Mouse (Mus musculus) liver, embryonic 15.5 days (tissue): ENCODE data around the gene 1700013H16Rik. TPM values are rescaled to one million over a fixed set of nuclear protein-coding genes. Genes with fewer than 3 reads are reported as not detected.

ENCODE experiments used
- ATAC-seq: fragments of 200-750 bp; cut with Nextera tagmentation; 2 replicates; pipeline ENCODE4 v1.8.0; 2017; ENCODE audit warnings: moderate number of reproducible peaks, mild to moderate bottlenecking, moderate library complexity; ENCODE audit not compliant: insufficient read depth
- H3K27ac ChIP-seq: fragments of 300-500 bp; sonication (generic); replicated peaks from 2 replicates; pipeline ENCODE4 v1.5.1; 2015; ENCODE audit warnings: mild to moderate bottlenecking, inconsistent platforms
- H3K27me3 ChIP-seq: fragments of 300-500 bp; sonication (generic); 2 replicates; pipeline ENCODE4 v1.6.1; 2015; ENCODE audit warnings: mild to moderate bottlenecking, inconsistent platforms
- H3K36me3 ChIP-seq: fragments of 300-500 bp; sonication (generic); replicated peaks from 2 replicates; pipeline ENCODE4 v1.6.1; 2015; ENCODE audit warnings: moderate library complexity, mild to moderate bottlenecking, inconsistent platforms
- H3K4me1 ChIP-seq: fragments of 300-500 bp; sonication (generic); replicated peaks from 2 replicates; pipeline ENCODE4 v1.6.1; 2015; ENCODE audit warnings: inconsistent platforms
- H3K4me2 ChIP-seq: fragments of 300-500 bp; sonication (generic); 2 replicates; pipeline ENCODE4 v1.6.1; 2015; ENCODE audit warnings: moderate library complexity, mild to moderate bottlenecking, inconsistent platforms
- H3K4me3 ChIP-seq: fragments of 300-500 bp; sonication (generic); replicated peaks from 2 replicates; pipeline ENCODE4 v1.5.1; 2015; ENCODE audit warnings: mild to moderate bottlenecking, inconsistent platforms
- H3K9ac ChIP-seq: fragments of 300-500 bp; sonication (generic); 2 replicates; pipeline ENCODE4 v1.6.1; 2015; ENCODE audit warnings: moderate library complexity, mild to moderate bottlenecking, inconsistent platforms
- H3K9me3 ChIP-seq: fragments of 300-500 bp; sonication (generic); replicated peaks from 2 replicates; pipeline ENCODE4 v1.6.1; 2016; ENCODE audit warnings: inconsistent platforms
- WGBS: fragments of 180-500 bp; shearing (Covaris S2); methylation state at CpG from one replicate; pipeline ENCODE4 v1.1.7; 2015; ENCODE audit warnings: mixed read lengths; ENCODE audit not compliant: insufficient replicate concordance; 5-methylcytosine and 5-hydroxymethylcytosine counted together
- polyA plus RNA-seq: library from polyadenylated mRNA; unstranded; fragments of >200 nt; fragmentation: Nextera tagmentation; extraction: Ambion mirVana; gene quantifications from 2 replicates; pipeline ENCODE4 v1.2.1, GENCODE M21; 2015

The 1700013H16Rik gene
- polyA plus RNA-seq, 1 experiment from 2014 or later = not detected

DNA sequence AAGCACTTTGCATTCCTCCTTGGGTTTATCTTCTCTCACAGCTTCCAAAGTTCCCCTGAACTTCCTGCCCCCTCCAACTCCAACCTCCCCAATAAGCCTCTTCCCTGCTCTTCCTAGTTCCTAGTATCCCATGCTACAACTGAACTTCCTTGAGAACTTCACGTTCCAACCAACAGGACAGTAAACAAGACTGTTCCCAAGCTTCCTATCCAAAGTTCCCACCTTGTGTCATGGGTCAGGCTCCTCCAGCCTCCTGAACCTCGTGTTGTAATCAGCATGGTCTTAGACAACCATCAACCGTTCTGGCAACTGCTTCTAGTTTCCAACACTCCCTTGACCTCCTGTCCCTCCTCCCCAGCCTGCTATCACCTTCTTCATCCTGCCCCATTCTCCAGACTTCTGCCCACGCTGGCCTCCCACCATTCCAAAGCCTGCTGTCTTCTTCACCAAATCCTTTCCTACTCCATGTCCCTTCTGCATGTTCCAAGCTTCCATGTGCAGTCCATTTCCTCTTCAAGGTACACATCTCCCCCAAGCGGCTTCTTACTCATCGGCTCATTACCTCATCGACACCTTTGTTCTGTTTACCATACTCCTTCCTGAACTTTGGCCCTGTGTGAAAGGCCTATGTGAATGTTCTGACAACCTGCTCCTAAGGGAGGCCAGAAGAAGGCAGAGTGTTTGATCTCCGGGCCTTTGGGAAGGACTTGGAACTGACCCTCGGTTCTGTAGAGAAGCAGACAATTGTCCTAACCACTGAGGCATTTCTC is 63.4 kb downstream of the 1700013H16Rik start:
- ATAC-seq = no peak
- no peak overlapping the region for H3K4me2 ChIP-seq
- H3K9me3 ChIP-seq = no peaks in the 10 kb centered on the region
- 58% methylated on average over 9 of the region's 9 CpGs for WGBS
- H3K9ac ChIP-seq = no peak overlapping the region
- H3K27me3 ChIP-seq = no peaks in the 10 kb centered on the region
- H3K4me1 ChIP-seq = no peaks in the 10 kb centered on the region
- no peak overlapping the region for H3K4me3 ChIP-seq
- H3K27ac ChIP-seq = no peak overlapping the region
- H3K36me3 ChIP-seq = no peaks in the 10 kb centered on the region

DNA sequence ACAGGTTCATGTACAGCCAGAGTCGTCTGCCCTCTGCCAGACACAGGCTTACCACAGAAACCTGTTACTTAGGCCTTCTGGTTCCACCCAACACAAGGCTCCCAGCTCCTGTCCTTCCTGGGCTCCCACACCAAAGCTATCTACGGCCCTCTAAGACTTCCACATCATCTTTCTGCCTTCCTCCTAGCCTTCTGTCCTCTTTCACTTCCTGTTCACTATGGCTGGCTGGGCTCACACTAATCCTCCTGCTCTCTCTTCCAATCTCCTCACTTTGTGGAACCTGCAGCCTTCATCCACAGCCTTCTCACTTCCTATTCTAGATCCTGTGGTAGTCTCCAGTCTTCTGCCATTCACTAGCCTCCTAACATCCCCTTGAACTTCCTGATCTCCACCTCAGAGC is 64.5 kb downstream of the 1700013H16Rik start:
- WGBS = 35% methylated on average over 2 of the region's 2 CpGs
- Histone ChIP-seq H3K9ac (no peak overlapping the region), H3K27ac (no peak overlapping the region), H3K4me3 (no peak overlapping the region), H3K27me3 (no peaks in the 10 kb centered on the region), H3K4me1 (no peaks in the 10 kb centered on the region), H3K9me3 (no peaks in the 10 kb centered on the region), H3K36me3 (no peaks in the 10 kb centered on the region), H3K4me2 (no peak overlapping the region)
- no peak for ATAC-seq

Other genes with a start within 250 kb of the 1700013H16Rik start
- 2.2 and 3.1 TPM in 2 replicates for gene Rtl8c, start 149.8 kb downstream of the 1700013H16Rik start, polyA plus RNA-seq
- gene Gm14597, start 148.9 kb downstream of the 1700013H16Rik start, polyA plus RNA-seq = not detected in 2 replicates
- gene Rtl8a, start 114.1 kb downstream of the 1700013H16Rik start, polyA plus RNA-seq = 5.3 and 5.7 TPM in 2 replicates
- 5.7 and 6.7 TPM in 2 replicates for gene Rtl8b, start 87.4 kb downstream of the 1700013H16Rik start, polyA plus RNA-seq
- gene 4930502E18Rik, start 33.0 kb downstream of the 1700013H16Rik start, polyA plus RNA-seq = 0.06 and 0.10 TPM in 2 replicates
- gene Zfp36l3, start 18.6 kb upstream of the 1700013H16Rik start, polyA plus RNA-seq = not detected in 2 replicates
- 1.8 and 2.6 TPM in 2 replicates for gene Xlr, start 39.9 kb upstream of the 1700013H16Rik start, polyA plus RNA-seq